Mouse (Mus musculus): ENCODE data around the gene Them5. TPM values are rescaled to one million over a fixed set of nuclear protein-coding genes. Genes with fewer than 3 reads are reported as not detected.

The Them5 gene
- total RNA-seq, 2 experiments from 2014 or later: not detected

- no peak for TF ChIP-seq CTCF (IDR thresholded peaks at IDR 0.05)
- no peak overlapping the region for H3K27ac ChIP-seq
- no peak overlapping the region for H3K4me3 ChIP-seq
- intact Hi-C loops (cut with DNase I): no loop called here
- no peak for DNase-seq (ENCODE audit: extremely low spot score in 1 of 2, low spot score in 2 of 2)
Measured at GRCm38 (mm10) chr3:94391001-94391400, 49.1 kb downstream of the Them5 start.

- TF ChIP-seq CTCF (IDR thresholded peaks at IDR 0.05): no peak
- Histone ChIP-seq H3K27ac (no peak overlapping the region), H3K4me3 (no peak overlapping the region)
- intact Hi-C loops (cut with DNase I): no loop called here
- DNase-seq (ENCODE audit: extremely low spot score in 1 of 2, low spot score in 2 of 2): no peak
Measured at GRCm38 (mm10) chr3:94392128-94392527, 50.2 kb downstream of the Them5 start.

DNA sequence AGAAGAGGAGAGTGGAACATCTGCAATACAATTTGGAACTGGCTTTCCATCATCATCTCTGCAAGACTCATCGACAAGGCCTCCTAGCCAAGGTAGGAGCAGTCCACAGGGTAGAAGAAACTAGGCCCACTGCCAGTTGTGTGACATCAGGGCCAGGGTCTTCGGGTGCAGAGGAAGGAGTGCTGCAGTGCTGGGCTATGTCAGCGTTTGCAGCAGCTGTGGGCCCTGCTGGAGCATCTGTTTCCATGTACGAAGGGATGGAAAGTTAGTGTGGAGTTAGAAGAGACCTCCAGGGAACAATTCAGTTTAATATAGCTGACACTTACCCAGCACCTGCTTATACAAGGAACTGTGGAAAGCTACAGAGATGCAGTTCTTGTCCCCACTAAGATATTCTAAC is 51.1 kb downstream of the Them5 start:
- Histone ChIP-seq H3K27ac (no peak overlapping the region), H3K4me3 (no peak overlapping the region)
- no peak for TF ChIP-seq CTCF (IDR thresholded peaks at IDR 0.05)
- intact Hi-C loops (cut with DNase I): no loop called here
- DNase-seq (ENCODE audit: extremely low spot score in 1 of 2, low spot score in 2 of 2): no peak

DNA sequence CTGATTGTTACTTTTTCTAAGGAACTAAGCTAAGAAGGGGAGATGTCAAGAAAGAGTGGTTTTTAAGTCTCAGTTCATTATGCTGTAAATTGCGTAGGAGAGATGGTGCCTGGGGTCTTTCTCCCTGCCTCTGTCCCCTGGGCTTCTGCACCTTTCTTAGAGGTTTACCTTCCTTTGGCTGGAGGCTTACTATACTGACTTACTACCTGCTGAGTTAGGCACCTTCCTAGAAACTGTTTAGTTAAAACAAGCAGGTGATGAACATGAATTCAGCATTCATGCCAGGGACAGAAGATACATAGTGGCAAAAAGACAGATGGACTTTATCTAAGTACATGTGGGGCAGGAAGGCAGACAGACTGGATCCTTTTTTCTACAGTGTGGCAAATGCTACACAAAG is 54.4 kb downstream of the Them5 start:
- intact Hi-C loops (cut with DNase I): no loop called here
- Histone ChIP-seq H3K27ac (no peak overlapping the region), H3K4me3 (no peak overlapping the region)
- no peak for DNase-seq (ENCODE audit: extremely low spot score in 1 of 2, low spot score in 2 of 2)
- no peak for TF ChIP-seq CTCF (IDR thresholded peaks at IDR 0.05)

- intact Hi-C loops (cut with DNase I): no loop called here
- DNase-seq (ENCODE audit: extremely low spot score in 1 of 2, low spot score in 2 of 2): no peak
- TF ChIP-seq CTCF (IDR thresholded peaks at IDR 0.05): no peak
- Histone ChIP-seq H3K4me3 (no peak overlapping the region), H3K27ac (no peak overlapping the region)
Measured at GRCm38 (mm10) chr3:94396851-94397250, 55.0 kb downstream of the Them5 start.

Other genes with a start within 250 kb of the Them5 start
- gene Gm10696, start 163.9 kb upstream of the Them5 start, total RNA-seq (2021): not detected
- not detected for gene Gm5286, start 145.4 kb upstream of the Them5 start, total RNA-seq (2021)
- gene Gm4778, start 78.1 kb upstream of the Them5 start, total RNA-seq (2021): not detected
- 10 to 100 TPM; 17.6 to 19.0 TPM for gene Them4, start 32.0 kb upstream of the Them5 start, total RNA-seq (2021)
- gene C2cd4d, start 20.3 kb downstream of the Them5 start, total RNA-seq (2021): under 1 TPM in 1 of 2 experiments, not detected in 1; 0.44 TPM
- under 1 TPM; 0.52 to 0.91 TPM for gene Rorc, start 30.7 kb downstream of the Them5 start, total RNA-seq (2021)
- 1 to 10 TPM in 1 of 2 experiments, under 1 TPM in 1; 0.72 to 1.1 TPM for gene Lingo4, start 56.4 kb downstream of the Them5 start, total RNA-seq (2021)
- 10 to 100 TPM; 38.8 to 38.9 TPM for gene Tdrkh, start 71.2 kb downstream of the Them5 start, total RNA-seq (2021)
- gene Mrpl9, start 101.2 kb downstream of the Them5 start, total RNA-seq (2021): 10 to 100 TPM; 38.6 to 41.6 TPM
- gene Oaz3, start 101.8 kb downstream of the Them5 start, total RNA-seq (2021): not detected
- gene Celf3, start 136.2 kb downstream of the Them5 start, total RNA-seq (2021): 100 to 1,000 TPM; 159 to 177 TPM
- 1 to 10 TPM; 4.4 to 5.8 TPM for gene Riiad1, start 138.2 kb downstream of the Them5 start, total RNA-seq (2021)
- gene Snx27, start 240.6 kb downstream of the Them5 start, total RNA-seq (2021): 100 to 1,000 TPM; 102 to 107 TPM

Data from left cerebral cortex, adult 2 months (tissue).